Mouse (Mus musculus) right cerebral cortex, adult 18-20 months (tissue): Measurements from ENCODE around the gene Olfr347.

Source experiments
- DNase-seq: peaks from one replicate; pipeline ENCODE4 v3.0.0; 2022; ENCODE audit warnings: mixed read lengths

Gene Olfr347

DNA sequence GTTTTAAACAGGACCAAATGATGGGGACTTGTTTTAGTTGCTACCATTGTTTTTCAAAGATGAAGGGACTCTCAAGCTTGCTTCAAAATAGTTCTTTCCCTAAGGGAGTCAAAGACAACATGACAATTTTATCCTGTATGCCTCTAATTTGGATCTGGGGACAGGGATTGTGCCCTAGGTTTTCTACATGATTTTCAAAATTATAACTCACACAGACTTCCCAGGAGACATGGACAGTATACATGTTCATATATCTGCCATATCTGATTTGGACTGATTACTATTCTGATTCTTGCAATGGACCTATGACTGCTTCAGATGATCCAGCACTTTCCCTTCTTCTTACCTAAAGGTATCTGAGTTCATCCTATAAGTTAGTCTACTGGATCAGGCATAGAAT, at the start of gene Olfr347:
TSS of gene Olfr347 (plus strand) at position 301 of the 400 bp plus-strand sequence.
- no peak for DNase-seq

DNA sequence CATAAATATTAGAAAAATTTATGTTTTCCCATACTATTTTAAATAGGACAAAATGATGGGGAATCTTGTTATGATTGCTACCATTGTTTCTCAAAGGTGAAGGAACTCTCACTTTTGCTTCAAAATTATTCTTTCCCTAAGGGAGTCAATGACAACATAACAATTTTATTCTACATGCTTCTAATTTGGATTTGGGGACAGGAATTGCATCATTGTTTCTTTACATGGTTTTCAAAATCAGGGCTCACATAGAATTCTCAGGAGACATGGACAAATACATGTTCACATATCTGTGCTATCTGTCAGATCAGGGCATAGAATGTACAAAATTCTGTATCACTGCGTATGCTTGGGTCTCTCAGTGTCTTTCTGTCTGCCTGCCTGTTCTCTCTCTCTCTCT, 46.2 kb upstream of the Olfr347 start, which contains the start of gene Olfr346:
TSS of gene Olfr346 (plus strand) at position 301 of the 400 bp plus-strand sequence.
- no peak for DNase-seq

DNA sequence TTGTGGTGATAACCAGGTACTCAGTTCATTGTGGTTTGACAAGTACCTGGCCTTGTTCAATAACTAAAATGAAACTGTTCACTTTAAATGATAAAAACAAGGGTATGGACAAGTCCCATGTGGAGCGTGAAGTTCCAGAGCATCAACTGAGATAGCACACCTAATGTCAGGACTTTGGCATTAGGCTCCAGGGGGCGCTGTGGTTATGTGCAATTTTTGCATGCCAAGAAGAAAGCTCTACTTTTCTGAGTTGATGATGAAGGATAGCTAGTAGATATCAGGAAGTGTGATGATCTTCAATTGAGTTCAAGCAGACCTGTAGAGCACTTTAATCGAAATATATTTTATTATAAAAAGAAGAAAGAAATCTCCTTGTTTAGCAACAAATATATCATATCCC, 4.5 kb downstream of the Olfr347 start:
- DNase-seq: no peak

- no peak for DNase-seq
Observed at GRCm38 (mm10) chr2:36783976-36784375, 52.3 kb downstream of the Olfr347 start, which contains the start of gene Olfr348. Olfr348 (plus strand) TSS chr2:36784276.
